Mouse (Mus musculus): ENCODE data around the gene Dkk3. TPM values are rescaled to one million over a fixed set of nuclear protein-coding genes. Genes with fewer than 3 reads are reported as not detected.

The Dkk3 gene
- polyA plus RNA-seq, 1 experiment = 16.8 TPM

GRCm38 (mm10) chr7:112082636-112083035 is 76.2 kb downstream of the Dkk3 start:
- no peaks in the 10 kb centered on the region for H3K27me3 ChIP-seq (replicated peaks; ENCODE audit: control insufficient read depth, insufficient read depth, low read length)
- WGBS = 70% methylated on average over 1 of the region's 1 CpGs
- no peak overlapping the region for H3K27ac ChIP-seq (ENCODE audit: insufficient read depth, low read depth, low read length)
- no peak for TF ChIP-seq CTCF (conservative IDR thresholded peaks at IDR 0.05; ENCODE audit: insufficient read depth, insufficient read length, low read depth, low read length)
- TF ChIP-seq POLR2A (IDR thresholded peaks at IDR 0.05; ENCODE audit: low read depth, low read length) = no peak
- H3K4me1 ChIP-seq (ENCODE audit: control insufficient read depth, insufficient read depth, low read length) = no peaks in the 10 kb centered on the region
- H3K36me3 ChIP-seq (ENCODE audit: control insufficient read depth, insufficient read depth, low read length) = peaks cover 9% of the 10 kb centered on the region
- no peak overlapping the region for H3K4me3 ChIP-seq (ENCODE audit: insufficient read depth, low read depth, low read length)
- no peak for DNase-seq

- TF ChIP-seq CTCF (conservative IDR thresholded peaks at IDR 0.05; ENCODE audit: insufficient read depth, insufficient read length, low read depth, low read length) (no peak), POLR2A (IDR thresholded peaks at IDR 0.05; ENCODE audit: low read depth, low read length) (no peak)
- H3K27ac ChIP-seq (ENCODE audit: insufficient read depth, low read depth, low read length) = no peak overlapping the region
- no peak for DNase-seq
- 89% methylated on average over 5 of the region's 5 CpGs for WGBS
- peaks cover 2% of the 10 kb centered on the region for H3K36me3 ChIP-seq (ENCODE audit: control insufficient read depth, insufficient read depth, low read length)
- H3K4me3 ChIP-seq (ENCODE audit: insufficient read depth, low read depth, low read length) = no peak overlapping the region
- no peaks in the 10 kb centered on the region for H3K4me1 ChIP-seq (ENCODE audit: control insufficient read depth, insufficient read depth, low read length)
- H3K27me3 ChIP-seq (replicated peaks; ENCODE audit: control insufficient read depth, insufficient read depth, low read length) = no peaks in the 10 kb centered on the region
Observed at GRCm38 (mm10) chr7:112074868-112075267, 84.0 kb downstream of the Dkk3 start.

Other genes with a start within 250 kb of the Dkk3 start
- 11.5 and 15.5 TPM in 2 replicates for gene Usp47, start 135.6 kb downstream of the Dkk3 start, polyA plus RNA-seq (2012; rRNA removed)
- gene Mical2, start 66.8 kb upstream of the Dkk3 start, polyA plus RNA-seq (2012; rRNA removed) = 6.6 and 7.3 TPM in 2 replicates

All from kidney, adult 2 months (tissue).